Mouse (Mus musculus) hindbrain, embryonic 13.5 days (tissue): ENCODE data around the gene Olfr768. TPM values are rescaled to one million over a fixed set of nuclear protein-coding genes. Genes with fewer than 3 reads are reported as not detected.
"Not testable (repeated sequence)": the region's sequence is repeated elsewhere in the genome, so short reads cannot be mapped to it uniquely, and the experiment has no call there.

ENCODE experiments used
- ATAC-seq: fragments of 200-750 bp; cut with Nextera tagmentation; 2 replicates; pipeline ENCODE4 v1.8.0; 2017; ENCODE audit warnings: moderate TSS enrichment; ENCODE audit not compliant: low FRiP score
- H3K27ac ChIP-seq: fragments of 300-500 bp; sonication (generic); 2 replicates; pipeline ENCODE4 v1.5.1; 2015; ENCODE audit warnings: inconsistent platforms, mild to moderate bottlenecking, moderate library complexity
- H3K27me3 ChIP-seq: fragments of 300-500 bp; sonication (generic); 2 replicates; pipeline ENCODE4 v1.6.1; 2015; ENCODE audit warnings: mild to moderate bottlenecking, inconsistent platforms
- H3K36me3 ChIP-seq: fragments of 300-500 bp; sonication (generic); 2 replicates; pipeline ENCODE4 v1.6.1; 2015; ENCODE audit warnings: mild to moderate bottlenecking, inconsistent platforms
- H3K4me1 ChIP-seq: fragments of 300-500 bp; sonication (generic); replicated peaks from 2 replicates; pipeline ENCODE4 v1.6.1; 2015; ENCODE audit warnings: inconsistent platforms
- H3K4me2 ChIP-seq: fragments of 300-500 bp; sonication (generic); 2 replicates; pipeline ENCODE4 v1.6.1; 2015; ENCODE audit warnings: inconsistent platforms, mild to moderate bottlenecking, moderate library complexity
- H3K4me3 ChIP-seq: fragments of 300-500 bp; sonication (generic); 2 replicates; pipeline ENCODE4 v1.5.1; 2015; ENCODE audit warnings: mild to moderate bottlenecking, inconsistent platforms
- H3K9ac ChIP-seq: fragments of 300-500 bp; sonication (generic); 2 replicates; pipeline ENCODE4 v1.6.1; 2015; ENCODE audit warnings: mild to moderate bottlenecking, inconsistent platforms
- H3K9me3 ChIP-seq: fragments of 300-500 bp; sonication (generic); 2 replicates; pipeline ENCODE4 v1.6.1; 2016; ENCODE audit warnings: inconsistent platforms
- whole genome bisulfite sequencing: fragments of 180-500 bp; shearing (Covaris S2); methylation state at CpG from one replicate; pipeline ENCODE4 v1.1.7; 2015; 5-methylcytosine and 5-hydroxymethylcytosine counted together
- polyA plus RNA-seq: library from polyadenylated mRNA; unstranded; fragments of >200 nt; fragmentation: Nextera tagmentation; extraction: Ambion mirVana; gene quantifications from 2 replicates; pipeline ENCODE4 v1.2.1, GENCODE M21; 2015

Gene Olfr768
- polyA plus RNA-seq, result not detected in 2 replicates

DNA sequence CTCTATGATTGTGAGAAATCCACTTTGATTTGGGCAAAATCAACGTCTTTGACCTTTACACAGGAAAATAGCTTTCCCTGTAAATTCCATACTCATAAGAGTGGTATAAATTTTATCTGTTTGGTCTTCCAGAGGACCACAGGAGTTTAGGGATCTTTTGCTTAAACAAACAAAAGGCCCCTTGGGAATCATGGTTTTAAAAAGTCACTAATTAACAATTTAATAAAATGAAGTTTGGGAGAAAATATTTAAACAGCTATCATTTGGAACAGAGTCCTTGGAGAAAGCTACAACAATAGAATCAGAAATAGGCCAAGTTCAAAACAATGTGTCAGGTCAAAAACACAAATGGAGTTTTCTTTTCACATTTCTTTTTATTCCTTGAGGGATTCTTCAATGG is at the start of gene Olfr768:
Gene Olfr768, minus strand, starts transcription at position 101 of the 400 bp plus-strand sequence.
- Histone ChIP-seq H3K4me1 (no peaks in the 10 kb centered on the region), H3K9ac (no peak within 1 kb of the TSS), H3K27me3 (no peaks in the 10 kb centered on the region), H3K36me3 (no peaks in the 10 kb centered on the region), H3K9me3 (no peaks in the 10 kb centered on the region), H3K4me2 (no peak within 1 kb of the TSS), H3K27ac (no peak within 1 kb of the TSS), H3K4me3 (no peak within 1 kb of the TSS)
- no peak for ATAC-seq
- 91% methylated on average over 1 of the region's 1 CpGs for WGBS

DNA sequence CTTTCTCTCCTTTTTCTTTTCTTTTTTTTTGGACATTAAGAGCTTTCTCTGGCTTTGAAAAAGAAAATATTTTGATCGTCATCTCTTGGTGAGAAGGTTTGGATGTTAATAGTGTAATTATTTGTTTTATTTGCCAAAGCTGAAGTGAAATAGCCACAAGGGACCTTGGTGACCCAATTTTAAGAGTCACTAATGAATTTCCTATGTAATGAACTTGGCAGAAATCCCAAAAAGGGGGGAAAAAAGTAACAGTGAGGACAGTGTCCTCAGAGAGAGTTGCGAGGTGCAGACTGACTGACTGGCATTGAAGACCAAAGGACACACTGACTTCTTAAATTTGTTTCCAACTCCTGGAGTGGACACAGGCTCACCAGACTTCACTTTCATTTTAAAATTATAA is 39.7 kb upstream of the Olfr768 start, which contains the start of gene Olfr770:
Gene Olfr770, minus strand, starts transcription at position 101 of the 400 bp plus-strand sequence.
- no peak within 1 kb of the TSS for H3K4me2 ChIP-seq
- H3K27ac ChIP-seq, result no peak within 1 kb of the TSS
- no peak within 1 kb of the TSS for H3K4me3 ChIP-seq
- no peak for ATAC-seq
- H3K4me1 ChIP-seq, result no peaks in the 10 kb centered on the region
- no peak within 1 kb of the TSS for H3K9ac ChIP-seq
- H3K27me3 ChIP-seq, result no peaks in the 10 kb centered on the region
- H3K36me3 ChIP-seq, result no peaks in the 10 kb centered on the region
- H3K9me3 ChIP-seq, result no peaks in the 10 kb centered on the region
- WGBS, result 86% methylated on average over 2 of the region's 2 CpGs

GRCm38 (mm10) chr10:129117761-129118160 is 18.6 kb upstream of the Olfr768 start, which contains the start of gene Olfr769:
TSS of gene Olfr769 (minus strand) at chr10:129117861.
- no peak within 1 kb of the TSS for H3K27ac ChIP-seq
- no peaks in the 10 kb centered on the region for H3K4me1 ChIP-seq
- H3K9me3 ChIP-seq, result no peaks in the 10 kb centered on the region
- no peaks in the 10 kb centered on the region for H3K27me3 ChIP-seq
- no peak within 1 kb of the TSS for H3K4me2 ChIP-seq
- whole genome bisulfite sequencing, result 92% methylated on average over 2 of the region's 2 CpGs
- no peak within 1 kb of the TSS for H3K4me3 ChIP-seq
- no peaks in the 10 kb centered on the region for H3K36me3 ChIP-seq
- H3K9ac ChIP-seq, result no peak within 1 kb of the TSS
- ATAC-seq, result no peak

DNA sequence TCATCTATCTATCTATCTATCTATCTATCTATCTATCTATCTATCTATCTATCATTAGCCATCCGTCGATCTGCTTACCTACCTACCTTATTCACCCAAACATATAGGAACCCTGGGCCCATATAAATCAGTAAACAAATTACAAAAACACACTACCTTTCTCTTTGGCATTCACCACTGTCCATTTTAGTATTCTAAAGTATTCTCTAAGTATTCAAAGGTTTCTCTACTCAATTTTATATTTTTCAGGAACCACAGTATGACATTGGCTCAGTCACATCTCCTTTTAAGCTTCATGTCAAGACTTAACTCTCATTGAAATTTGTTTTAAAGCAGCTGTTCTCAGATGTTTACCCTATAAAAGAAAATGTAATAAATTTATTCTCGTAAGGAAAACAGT is 16.0 kb upstream of the Olfr768 start:
- ATAC-seq, result no peak
- H3K4me1 ChIP-seq, result no peaks in the 10 kb centered on the region
- H3K9ac ChIP-seq, result no peak overlapping the region
- H3K4me3 ChIP-seq, result no peak overlapping the region
- no peaks in the 10 kb centered on the region for H3K9me3 ChIP-seq
- no peak overlapping the region for H3K27ac ChIP-seq
- no peaks in the 10 kb centered on the region for H3K27me3 ChIP-seq
- WGBS, result 94% methylated on average over 3 of the region's 3 CpGs
- no peak overlapping the region for H3K4me2 ChIP-seq
- no peaks in the 10 kb centered on the region for H3K36me3 ChIP-seq

DNA sequence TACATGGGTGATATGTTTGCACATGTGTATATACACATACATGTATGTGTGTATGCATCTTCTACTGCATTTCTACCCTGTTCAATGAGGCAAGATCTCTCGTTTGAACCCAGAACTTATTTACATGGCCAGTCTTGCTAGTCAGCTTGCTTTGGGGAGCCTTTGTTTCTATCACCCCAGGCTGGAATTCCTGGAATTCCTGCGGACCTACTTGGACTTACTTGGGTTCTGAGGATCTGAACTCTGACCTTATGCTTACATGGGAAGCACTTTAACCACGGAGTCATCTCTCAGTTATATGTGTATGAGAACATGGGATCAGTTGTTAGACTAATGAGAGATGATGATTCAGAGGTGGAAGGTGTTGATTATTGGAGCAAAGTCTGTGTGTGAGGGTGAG is 2.1 kb upstream of the Olfr768 start:
- Histone ChIP-seq H3K9ac (no peak overlapping the region), H3K4me3 (no peak overlapping the region), H3K9me3 (no peaks in the 10 kb centered on the region), H3K27me3 (no peaks in the 10 kb centered on the region), H3K27ac (no peak overlapping the region), H3K4me2 (no peak overlapping the region), H3K36me3 (no peaks in the 10 kb centered on the region), H3K4me1 (no peaks in the 10 kb centered on the region)
- WGBS, result 39% methylated on average over 3 of the region's 3 CpGs
- no peak for ATAC-seq

- H3K4me1 ChIP-seq, result not testable (repeated sequence)
Observed at GRCm38 (mm10) chr10:129082810-129083209, 16.4 kb downstream of the Olfr768 start, which contains the start of gene Olfr767. TSS of gene Olfr767 (minus strand) at chr10:129082910.

GRCm38 (mm10) chr10:129068877-129069276 is 30.3 kb downstream of the Olfr768 start, which contains the start of gene Olfr766-ps1:
TSS of gene Olfr766-ps1 (minus strand) at chr10:129068977.
- Histone ChIP-seq H3K27ac (no peak within 1 kb of the TSS), H3K4me1 (no peaks in the 10 kb centered on the region), H3K27me3 (no peaks in the 10 kb centered on the region), H3K4me2 (no peak within 1 kb of the TSS), H3K9me3 (no peaks in the 10 kb centered on the region), H3K36me3 (no peaks in the 10 kb centered on the region), H3K4me3 (no peak within 1 kb of the TSS), H3K9ac (no peak within 1 kb of the TSS)
- 80% methylated on average over 2 of the region's 2 CpGs for WGBS
- no peak for ATAC-seq

More at GRCm38 (mm10) chr10:129082810-129083209, 16.4 kb downstream of the Olfr768 start, which contains the start of gene Olfr767:
- H3K27ac ChIP-seq, H3K27me3 ChIP-seq, H3K4me3 ChIP-seq, H3K36me3 ChIP-seq, H3K4me2 ChIP-seq, H3K9me3 ChIP-seq, H3K9ac ChIP-seq, ATAC-seq: not testable (repeated sequence)

GRCm38 (mm10) chr10:129049898-129050297 is 49.3 kb downstream of the Olfr768 start, which contains the start of gene Olfr765:
TSS of gene Olfr765 (minus strand) at chr10:129049998.
- H3K27ac ChIP-seq, H3K27me3 ChIP-seq, H3K9ac ChIP-seq, H3K9me3 ChIP-seq, ATAC-seq, H3K4me3 ChIP-seq, H3K4me1 ChIP-seq, H3K4me2 ChIP-seq, H3K36me3 ChIP-seq: not testable (repeated sequence)

Other genes starting within 250 kb of the Olfr768 start
- gene Gdf11, start 207.7 kb downstream of the Olfr768 start, polyA plus RNA-seq, result 10.2 and 10.3 TPM in 2 replicates
- 198 and 229 TPM in 2 replicates for gene Cd63, start 198.4 kb downstream of the Olfr768 start, polyA plus RNA-seq
- 16.6 and 19.3 TPM in 2 replicates for gene Rdh5, start 176.5 kb downstream of the Olfr768 start, polyA plus RNA-seq
- gene Bloc1s1, start 175.3 kb downstream of the Olfr768 start, polyA plus RNA-seq, result 281 and 286 TPM in 2 replicates
- 5.2 and 6.3 TPM in 2 replicates for gene Itga7, start 165.6 kb downstream of the Olfr768 start, polyA plus RNA-seq
- not detected in 2 replicates for gene Mettl7b, start 138.4 kb downstream of the Olfr768 start, polyA plus RNA-seq
- gene Olfr9, start 109.9 kb downstream of the Olfr768 start, polyA plus RNA-seq, result not detected in 2 replicates
- gene Olfr763, start 88.6 kb downstream of the Olfr768 start, polyA plus RNA-seq, result not detected in 2 replicates
- gene Olfr764-ps1, start 59.5 kb downstream of the Olfr768 start, polyA plus RNA-seq, result not detected in 2 replicates
- gene Olfr765, start 49.4 kb downstream of the Olfr768 start, polyA plus RNA-seq, result not detected in 2 replicates
- gene Olfr766-ps1, start 30.4 kb downstream of the Olfr768 start, polyA plus RNA-seq, result not detected in 2 replicates
- not detected in 2 replicates for gene Olfr767, start 16.5 kb downstream of the Olfr768 start, polyA plus RNA-seq
- not detected in 2 replicates for gene Olfr769, start 18.5 kb upstream of the Olfr768 start, polyA plus RNA-seq
- not detected in 2 replicates for gene Olfr770, start 39.6 kb upstream of the Olfr768 start, polyA plus RNA-seq
- gene Olfr771, start 65.4 kb upstream of the Olfr768 start, polyA plus RNA-seq, result not detected in 2 replicates
- gene Olfr772, start 78.5 kb upstream of the Olfr768 start, polyA plus RNA-seq, result not detected in 2 replicates
- not detected in 2 replicates for gene Olfr773, start 88.0 kb upstream of the Olfr768 start, polyA plus RNA-seq
- gene Olfr774, start 136.8 kb upstream of the Olfr768 start, polyA plus RNA-seq, result not detected in 2 replicates
- gene Olfr775, start 149.0 kb upstream of the Olfr768 start, polyA plus RNA-seq, result not detected in 2 replicates
- gene Olfr776, start 159.8 kb upstream of the Olfr768 start, polyA plus RNA-seq, result not detected in 2 replicates
- not detected in 2 replicates for gene Olfr777, start 172.1 kb upstream of the Olfr768 start, polyA plus RNA-seq
- not detected in 2 replicates for gene Olfr780, start 218.7 kb upstream of the Olfr768 start, polyA plus RNA-seq
- not detected in 2 replicates for gene Olfr781, start 229.5 kb upstream of the Olfr768 start, polyA plus RNA-seq
- not detected in 2 replicates for gene Olfr782, start 249.5 kb upstream of the Olfr768 start, polyA plus RNA-seq